Mouse (Mus musculus): ENCODE results near the gene Bcl3.

GRCm38 (mm10) chr7:19811114-19811513 is 11.5 kb downstream of the Bcl3 start:
- TF ChIP-seq CTCF (IDR thresholded peaks at IDR 0.05; ENCODE audit: control insufficient read depth, insufficient read depth, low read length), result no peak
- no peak for TF ChIP-seq POLR2A (IDR thresholded peaks at IDR 0.05; ENCODE audit: borderline replicate concordance, control insufficient read depth, low read depth, low read length)

Data from bone marrow, adult 2 months (tissue).